Mouse (Mus musculus): ENCODE results near the gene Inhbc.

Inhbc gene

GRCm38 (mm10) chr10:127369834-127370820 is at the start of gene Inhbc:
Gene Inhbc, minus strand, starts transcription at chr10:127370431.
- 86% methylated on average over 22 of the region's 22 CpGs for WGBS

- 96% methylated on average over 3 of the region's 3 CpGs for WGBS
These were observed 43.9 kb upstream of the Inhbc start for GRCm38 (mm10) chr10:127414141-127414540.

GRCm38 (mm10) chr10:127413585-127413984 is 43.4 kb upstream of the Inhbc start:
- 69% methylated on average over 1 of the region's 1 CpGs for WGBS

- WGBS: 28% methylated on average over 2 of the region's 2 CpGs
These were observed 42.5 kb upstream of the Inhbc start for GRCm38 (mm10) chr10:127412776-127413175.

GRCm38 (mm10) chr10:127412101-127412500 is 41.9 kb upstream of the Inhbc start:
- 56% methylated on average over 5 of the region's 5 CpGs for WGBS

- 48% methylated on average over 4 of the region's 4 CpGs for WGBS
These were observed 37.2 kb upstream of the Inhbc start for GRCm38 (mm10) chr10:127407391-127407790.

DNA sequence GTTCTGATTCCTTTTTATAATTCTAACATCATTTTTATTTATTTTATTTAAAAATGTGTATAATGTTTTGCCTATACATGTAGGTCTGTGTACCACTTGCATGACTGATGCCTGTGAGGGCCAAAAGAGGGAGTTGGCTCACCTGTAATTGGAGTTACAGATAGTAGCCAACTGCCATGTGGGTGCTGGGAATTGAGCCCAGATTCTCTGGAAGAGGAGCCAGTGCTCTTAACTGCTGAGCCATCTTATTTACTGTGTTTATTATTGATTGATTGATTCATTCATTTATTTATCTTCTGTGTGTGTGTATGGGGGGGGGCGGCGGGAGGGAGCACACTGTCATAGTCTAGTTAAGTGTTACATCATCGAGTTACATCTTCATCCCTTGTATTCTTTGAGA is 34.5 kb upstream of the Inhbc start:
- WGBS: 100% methylated on average over 3 of the region's 3 CpGs

DNA sequence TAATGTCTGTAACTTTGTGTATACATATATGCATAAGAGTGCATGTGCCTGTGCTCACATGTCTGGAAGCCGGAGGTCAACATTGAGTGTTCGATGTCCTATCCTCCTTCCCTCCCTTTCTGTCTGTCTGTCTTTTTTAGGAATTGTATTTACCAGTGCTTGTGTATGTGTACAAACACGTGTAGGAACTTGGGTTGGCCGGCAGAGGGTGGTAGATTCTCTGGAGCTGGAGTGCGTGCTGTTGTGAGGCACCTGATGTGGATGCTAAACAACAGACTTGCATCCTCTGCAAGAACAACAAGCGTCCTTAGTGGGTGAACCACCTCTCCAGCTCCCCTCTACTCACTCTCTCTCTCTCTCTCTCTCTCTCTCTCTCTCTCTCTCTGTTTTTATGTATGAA is 21.5 kb upstream of the Inhbc start:
- 84% methylated on average over 6 of the region's 6 CpGs for WGBS

DNA sequence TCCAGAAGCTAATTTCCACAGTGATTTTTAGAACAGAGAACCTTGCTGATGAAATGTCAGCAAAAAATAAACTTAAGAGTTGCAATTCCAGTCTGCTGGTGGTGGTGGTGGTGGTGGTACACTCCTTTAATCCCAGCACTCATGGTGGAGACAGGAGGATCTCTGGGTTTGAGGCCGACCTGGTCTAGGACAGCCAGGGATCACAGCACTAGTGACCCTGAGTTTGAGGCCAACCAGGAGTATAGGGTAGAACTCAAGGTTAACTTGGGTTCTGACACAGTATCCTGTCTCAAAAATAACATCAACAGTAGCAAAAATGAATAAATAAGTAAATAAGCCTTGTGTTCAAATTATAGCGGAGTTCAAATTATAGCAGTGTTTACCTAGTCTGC is 11.5 kb upstream of the Inhbc start:
- WGBS: 56% methylated on average over 2 of the region's 2 CpGs

DNA sequence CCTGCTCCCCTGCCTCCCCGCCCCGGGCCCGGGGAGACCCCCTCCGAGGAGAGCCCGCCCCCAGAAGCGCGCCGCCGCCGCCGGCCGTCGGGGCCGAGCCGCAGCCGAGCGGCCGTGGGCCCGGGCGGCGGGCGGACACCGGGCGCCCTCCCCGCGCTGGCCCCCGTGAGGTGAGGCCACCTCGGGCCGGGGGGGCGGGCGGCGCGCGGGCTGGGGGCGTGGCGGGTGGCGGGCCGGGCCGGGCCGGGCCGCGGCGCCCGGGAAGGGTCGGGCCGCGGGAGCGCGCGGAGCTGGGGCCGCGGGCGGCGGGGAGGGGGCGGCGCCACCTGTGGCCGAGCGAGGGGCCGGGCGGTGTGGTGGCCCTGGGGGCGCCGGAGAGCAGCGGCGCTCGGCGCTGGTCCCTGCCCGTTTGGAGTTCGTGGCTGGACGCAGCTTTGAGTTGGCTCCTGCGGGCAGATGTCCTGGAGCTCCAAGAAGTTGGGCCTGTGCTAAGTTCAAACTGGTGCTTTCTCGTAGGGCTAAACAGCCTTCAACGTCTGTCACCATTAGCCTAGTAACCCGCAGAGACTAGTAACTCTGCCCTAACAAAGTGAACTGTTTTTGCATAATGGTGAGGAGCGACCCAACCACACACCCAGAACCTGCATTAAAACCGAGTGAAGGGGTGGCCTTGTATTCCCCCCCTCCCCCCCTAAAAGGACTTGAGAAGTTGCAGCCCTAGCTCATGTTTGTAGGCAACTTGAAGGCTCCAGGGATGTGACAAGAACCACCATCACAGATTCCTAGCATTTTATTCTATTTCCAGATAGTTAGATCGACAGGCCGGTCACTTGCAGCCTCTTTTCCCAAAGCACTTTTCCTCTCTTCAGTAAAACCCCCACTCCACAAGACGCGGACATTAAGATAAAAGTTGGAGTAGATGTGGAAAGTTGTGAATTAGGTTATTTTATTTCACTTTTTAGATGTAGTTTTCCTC is 10.8 kb upstream of the Inhbc start:
- WGBS: 5% methylated on average over 78 of the region's 79 CpGs

- under 1% methylated on average over 52 of the region's 53 CpGs for WGBS
These were observed 10.0 kb upstream of the Inhbc start, which contains the start of gene R3hdm2 for GRCm38 (mm10) chr10:127380251-127380691. Gene R3hdm2, plus strand, starts transcription at chr10:127380327.

DNA sequence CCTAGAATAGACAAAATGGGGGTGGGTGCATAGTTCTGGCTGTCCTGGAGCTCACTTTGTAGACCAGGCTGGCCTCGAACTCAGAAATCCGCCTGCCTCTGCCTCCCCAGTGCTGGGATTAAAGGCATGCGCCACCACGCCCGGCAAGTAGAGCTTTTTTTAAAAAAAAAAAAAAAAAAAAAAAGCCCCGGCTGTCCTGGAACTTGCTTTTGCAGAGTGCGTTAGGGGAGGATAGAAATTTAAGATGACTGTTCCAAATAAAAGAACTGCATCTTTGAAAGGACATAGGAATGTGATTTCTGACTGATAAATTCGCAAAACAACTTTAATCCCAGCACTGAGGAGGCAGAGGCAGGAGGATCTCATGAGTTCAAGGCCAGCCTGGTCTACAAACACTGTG is 9.4 kb upstream of the Inhbc start:
- WGBS: 64% methylated on average over 8 of the region's 8 CpGs

DNA sequence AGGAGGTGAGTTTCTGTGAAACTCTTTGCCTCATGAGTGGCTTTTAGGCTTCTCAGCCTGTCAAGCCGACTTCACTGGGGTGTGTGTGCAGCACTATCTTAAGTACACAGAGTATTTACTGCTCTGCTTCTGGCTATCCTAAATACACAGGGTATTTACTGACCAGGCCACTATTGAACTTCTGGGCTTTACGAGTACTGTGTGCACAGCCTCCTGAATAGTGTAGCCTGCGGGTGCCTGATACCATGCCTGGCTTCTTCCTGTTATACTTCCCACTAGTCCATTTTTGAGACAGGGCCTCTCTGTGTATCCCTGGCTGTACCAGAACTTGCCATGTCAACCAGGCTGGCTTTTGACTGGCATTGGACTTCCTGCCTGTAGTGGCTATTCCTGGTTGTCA is 7.5 kb upstream of the Inhbc start:
- 78% methylated on average over 3 of the region's 3 CpGs for WGBS

- WGBS: 77% methylated on average over 2 of the region's 2 CpGs
These were observed 792 bp upstream of the Inhbc start for GRCm38 (mm10) chr10:127371023-127371422.

DNA sequence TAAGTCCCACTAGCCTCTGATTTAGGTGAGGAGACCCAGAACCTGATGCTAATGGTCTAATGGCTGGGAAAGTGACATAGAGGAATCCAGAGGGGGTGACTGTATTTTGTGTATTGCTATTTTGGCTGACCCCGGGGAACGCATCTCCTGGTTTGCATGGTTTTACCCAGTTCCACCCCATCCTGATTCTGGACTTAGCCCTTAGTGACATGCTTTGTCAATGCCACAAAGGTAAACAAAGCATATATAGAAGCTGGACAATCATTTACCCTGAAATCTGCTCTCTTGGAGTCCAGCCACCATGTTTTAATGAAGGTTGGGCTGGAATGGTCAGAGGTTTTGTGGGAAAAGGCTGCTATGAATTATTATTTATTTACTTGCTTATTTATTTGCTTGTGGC is 2.0 kb downstream of the Inhbc start:
- WGBS: 92% methylated on average over 2 of the region's 2 CpGs

DNA sequence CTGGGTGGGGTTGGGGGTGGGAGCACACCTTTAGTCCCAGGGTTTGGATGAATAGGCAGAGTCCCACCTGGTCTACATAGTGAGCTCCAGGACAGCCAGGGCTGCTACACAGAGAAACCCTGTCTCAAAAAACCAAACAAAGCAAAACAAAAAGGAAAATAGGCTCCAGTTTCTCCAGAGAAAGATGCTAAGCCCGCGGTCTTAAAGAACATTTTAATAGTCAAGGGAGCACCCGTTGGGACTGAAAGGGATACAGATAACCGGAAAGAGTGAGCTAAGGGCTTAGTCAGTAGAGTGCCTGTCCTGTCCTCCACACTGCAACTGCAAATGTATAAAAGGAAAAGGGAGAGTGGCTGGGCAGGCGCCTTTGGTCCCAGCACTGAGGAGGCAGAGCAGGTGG is 3.1 kb downstream of the Inhbc start:
- 53% methylated on average over 5 of the region's 5 CpGs for WGBS

DNA sequence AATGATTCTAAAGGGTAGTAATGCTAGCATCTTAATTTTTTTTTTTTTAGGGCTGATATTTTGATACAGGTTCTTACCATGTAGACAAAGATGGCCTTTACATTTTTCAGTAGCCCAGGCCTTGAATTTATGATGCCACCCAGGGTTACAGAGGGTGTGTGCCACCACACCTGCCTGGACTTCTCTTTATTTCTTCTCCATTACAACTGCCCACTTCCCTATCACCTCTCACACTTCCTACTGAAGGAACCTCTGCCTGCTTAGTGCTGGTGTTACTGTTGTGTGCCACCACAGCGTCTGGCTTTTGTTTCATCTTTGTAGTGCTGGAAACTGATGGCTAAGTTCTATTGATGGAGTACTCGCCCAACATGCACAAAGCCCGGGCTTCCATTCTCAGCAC is 9.5 kb downstream of the Inhbc start:
- whole genome bisulfite sequencing: 88% methylated on average over 3 of the region's 3 CpGs

DNA sequence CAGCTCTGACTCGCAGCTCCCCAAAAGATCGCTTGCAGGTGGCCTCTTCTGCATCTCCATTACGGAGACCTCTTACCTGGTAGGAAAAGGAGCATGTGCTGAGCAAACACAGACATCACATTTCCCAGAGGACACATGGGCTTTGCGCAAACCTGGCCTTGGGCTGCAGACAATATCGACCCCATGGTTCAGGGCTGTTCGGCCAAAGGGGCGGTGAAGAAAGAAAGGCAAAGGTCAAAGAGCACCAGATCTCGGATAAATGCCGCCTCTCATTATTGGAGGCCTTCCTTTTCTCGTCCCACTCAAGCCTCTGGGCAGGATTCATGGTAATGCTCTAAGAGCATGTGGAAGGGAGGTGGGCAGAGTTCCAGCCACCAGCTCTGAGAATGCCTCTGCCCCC is 14.9 kb downstream of the Inhbc start:
- 51% methylated on average over 10 of the region's 10 CpGs for WGBS

DNA sequence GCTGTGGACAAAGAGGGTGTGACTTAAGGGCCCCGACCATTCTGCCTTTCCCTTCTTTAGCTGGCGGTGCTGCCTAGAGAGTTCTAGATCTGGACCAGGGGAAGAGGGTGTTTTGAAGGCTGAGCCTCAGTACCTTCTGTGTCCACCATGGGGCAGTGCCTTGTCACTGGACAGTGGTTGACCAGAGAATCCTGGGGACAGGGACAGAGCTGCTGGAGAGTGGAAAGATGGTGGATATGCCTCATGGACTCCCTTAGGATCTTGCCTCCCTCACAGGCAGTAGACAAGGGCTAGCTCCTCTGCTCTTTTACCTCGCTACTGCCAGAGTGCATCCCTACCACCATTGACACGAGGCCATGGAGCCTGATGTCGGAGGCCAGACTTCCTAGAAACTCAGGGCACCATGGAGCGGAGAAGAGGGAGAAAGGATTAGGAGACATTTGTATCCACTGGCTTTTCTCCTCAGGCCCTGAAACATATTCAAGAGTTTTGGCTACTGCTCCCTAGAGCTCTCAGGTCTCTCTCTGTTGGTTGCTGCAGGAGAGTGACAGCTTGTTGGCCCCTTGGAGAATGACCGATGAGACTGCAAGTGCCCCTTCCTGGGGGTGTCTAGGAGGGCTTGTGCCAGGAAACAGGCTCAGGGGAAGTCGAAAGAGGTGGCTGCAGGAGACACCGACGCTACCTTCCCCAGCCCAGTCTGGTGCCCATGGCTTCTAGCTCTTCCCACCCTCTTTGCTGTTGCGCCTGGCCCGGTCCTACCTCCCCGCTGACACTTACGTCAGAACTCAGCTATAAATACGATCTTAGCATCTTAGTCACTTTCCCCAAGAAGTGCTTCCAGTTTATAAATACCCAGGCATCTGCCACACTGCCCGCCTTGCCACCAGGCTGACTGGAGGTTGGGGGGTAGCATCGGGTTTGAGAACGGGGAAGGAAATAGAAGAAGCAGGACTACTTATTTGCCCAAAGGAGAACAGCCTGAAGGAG is 16.0 kb downstream of the Inhbc start, which contains the start of gene Inhbe:
Gene Inhbe, minus strand, starts transcription at position 503 of the 987 bp plus-strand sequence.
- 63% methylated on average over 18 of the region's 18 CpGs for WGBS

DNA sequence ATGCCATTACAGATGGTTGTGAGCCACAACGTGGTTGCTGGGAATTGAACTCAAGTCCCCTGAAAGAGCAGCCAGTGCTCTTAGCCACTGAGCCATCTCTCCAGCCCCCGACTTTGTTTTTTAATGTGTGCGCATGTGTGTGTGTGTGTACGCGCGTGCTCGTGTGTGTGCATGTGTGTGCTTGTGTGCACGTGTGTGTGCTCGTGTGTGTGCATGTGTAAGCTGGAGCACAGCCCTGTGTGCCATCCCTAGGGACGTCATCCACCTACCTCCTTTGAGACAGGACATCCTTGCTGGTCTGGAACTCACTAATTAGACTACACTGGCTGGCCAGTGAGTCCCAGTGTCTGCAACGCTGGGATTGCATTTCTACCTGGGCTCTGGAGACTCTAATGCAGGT is 17.5 kb downstream of the Inhbc start:
- 92% methylated on average over 11 of the region's 11 CpGs for WGBS

- WGBS: 89% methylated on average over 9 of the region's 9 CpGs
These were observed 18.0 kb downstream of the Inhbc start for GRCm38 (mm10) chr10:127352187-127352586.

Data from cerebral cortex, adult 2 months (tissue).